Mouse (Mus musculus) heart, embryonic 11.5 days (tissue): Measurements from ENCODE around the gene Guk1. TPM values are rescaled to one million over a fixed set of nuclear protein-coding genes. Genes with fewer than 3 reads are reported as not detected.
A peak's percentile ranks its signal among the peaks of the same experiment; 100 is the strongest.

Experiments
- ATAC-seq: fragments of 200-750 bp; cut with Nextera tagmentation; replicated peaks from 2 replicates; pipeline ENCODE4 v1.8.0; 2017; ENCODE audit warnings: moderate library complexity; ENCODE audit not compliant: insufficient number of reproducible peaks, low FRiP score, low TSS enrichment
- H3K27ac ChIP-seq: fragments of 300-500 bp; sonication (generic); 2 replicates; pipeline ENCODE4 v1.5.1; 2014; ENCODE audit warnings: mild to moderate bottlenecking, low read depth, low read length
- H3K27me3 ChIP-seq: fragments of 300-500 bp; sonication (generic); 2 replicates; pipeline ENCODE4 v1.6.1; 2014; ENCODE audit warnings: mild to moderate bottlenecking, low read length, mixed read lengths; ENCODE audit not compliant: control insufficient read depth, insufficient read depth
- H3K36me3 ChIP-seq: fragments of 300-500 bp; sonication (generic); 2 replicates; pipeline ENCODE4 v1.6.1; 2014; ENCODE audit warnings: mild to moderate bottlenecking, low read length, moderate library complexity, mixed read lengths; ENCODE audit not compliant: control insufficient read depth, insufficient read depth
- H3K4me1 ChIP-seq: fragments of 300-500 bp; sonication (generic); 2 replicates; pipeline ENCODE4 v1.6.1; 2014; ENCODE audit warnings: low read length; ENCODE audit not compliant: control insufficient read depth, insufficient read depth
- H3K4me2 ChIP-seq: fragments of 300-500 bp; sonication (generic); 2 replicates; pipeline ENCODE4 v1.6.1; 2014; ENCODE audit warnings: mild to moderate bottlenecking, moderate library complexity
- H3K4me3 ChIP-seq: fragments of 300-500 bp; sonication (generic); 2 replicates; pipeline ENCODE4 v1.5.1; 2014; ENCODE audit warnings: low read depth, low read length
- H3K9ac ChIP-seq: fragments of 300-500 bp; sonication (generic); 2 replicates; pipeline ENCODE4 v1.6.1; 2014; ENCODE audit warnings: mild to moderate bottlenecking, low read depth, low read length, moderate library complexity
- H3K9me3 ChIP-seq: fragments of 300-500 bp; sonication (generic); replicated peaks from 2 replicates; pipeline ENCODE4 v1.6.1; 2016; ENCODE audit warnings: low read length; ENCODE audit not compliant: control insufficient read depth
- WGBS: fragments of 180-500 bp; shearing (Covaris S2); extraction: QIAGEN DNeasy Blood & Tissue Kit; methylation state at CpG from one replicate; pipeline ENCODE4 v1.1.7; 2014; ENCODE audit not compliant: insufficient replicate concordance; 5-methylcytosine and 5-hydroxymethylcytosine counted together
- polyA plus RNA-seq: library from polyadenylated mRNA; unstranded; fragments of >200 nt; fragmentation: Nextera tagmentation; extraction: Ambion mirVana; gene quantifications from 2 replicates; pipeline ENCODE4 v1.2.1, GENCODE M21; 2014

Gene Guk1
- polyA plus RNA-seq, 1 experiment from 2014 or later = 125 TPM

DNA sequence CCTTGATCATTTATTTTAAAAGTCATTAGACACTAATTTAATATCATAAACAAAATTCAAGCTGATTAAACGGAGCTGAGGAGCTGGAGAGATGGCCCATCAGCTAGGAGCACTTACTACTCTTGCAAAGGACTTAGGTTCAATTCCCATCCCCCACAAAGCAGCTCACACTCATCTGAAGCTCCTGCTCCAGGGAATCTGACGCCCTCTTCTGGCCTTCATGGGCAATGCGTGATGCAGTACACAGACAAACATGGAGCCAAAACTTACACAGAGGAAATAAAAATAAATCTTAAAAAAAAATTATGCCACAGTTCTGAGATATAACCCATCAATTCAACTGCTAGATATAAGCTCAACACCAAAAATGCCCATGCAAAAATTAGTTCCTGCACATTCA, 40.3 kb downstream of the Guk1 start:
- Histone ChIP-seq H3K4me2 (no peak overlapping the region), H3K36me3 (no peaks in the 10 kb centered on the region), H3K27ac (no peak overlapping the region), H3K4me1 (peaks cover 3% of the 10 kb centered on the region), H3K9ac (no peak overlapping the region), H3K4me3 (no peak overlapping the region), H3K9me3 (no peaks in the 10 kb centered on the region), H3K27me3 (no peaks in the 10 kb centered on the region)
- ATAC-seq = no peak
- WGBS = 33% methylated on average over 3 of the region's 3 CpGs

DNA sequence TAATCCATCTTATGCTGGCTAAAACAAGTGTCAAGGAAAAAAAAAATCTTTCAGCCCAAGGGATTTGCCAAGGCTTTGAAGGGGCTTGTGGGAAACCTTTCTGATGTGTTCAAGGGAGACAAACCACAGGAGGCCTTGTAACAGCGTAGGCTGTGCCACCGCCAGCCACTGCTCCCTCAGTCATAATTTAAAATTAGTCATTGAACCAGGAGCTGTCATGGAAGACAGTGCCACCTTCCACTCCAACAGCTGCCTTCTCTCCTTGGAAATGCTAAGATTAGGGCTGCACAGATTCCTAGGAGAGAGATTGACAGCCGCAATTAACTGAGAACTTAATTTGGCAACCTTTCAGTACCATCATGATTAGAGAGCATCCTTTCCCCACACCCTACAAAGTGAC, 42.7 kb downstream of the Guk1 start:
- Histone ChIP-seq H3K9me3 (no peaks in the 10 kb centered on the region), H3K9ac (no peak overlapping the region), H3K4me3 (no peak overlapping the region), H3K27ac (no peak overlapping the region), H3K4me1 (peaks cover 3% of the 10 kb centered on the region), H3K27me3 (no peaks in the 10 kb centered on the region), H3K36me3 (no peaks in the 10 kb centered on the region), H3K4me2 (no peak overlapping the region)
- 72% methylated on average over 3 of the region's 3 CpGs for WGBS
- no peak for ATAC-seq

DNA sequence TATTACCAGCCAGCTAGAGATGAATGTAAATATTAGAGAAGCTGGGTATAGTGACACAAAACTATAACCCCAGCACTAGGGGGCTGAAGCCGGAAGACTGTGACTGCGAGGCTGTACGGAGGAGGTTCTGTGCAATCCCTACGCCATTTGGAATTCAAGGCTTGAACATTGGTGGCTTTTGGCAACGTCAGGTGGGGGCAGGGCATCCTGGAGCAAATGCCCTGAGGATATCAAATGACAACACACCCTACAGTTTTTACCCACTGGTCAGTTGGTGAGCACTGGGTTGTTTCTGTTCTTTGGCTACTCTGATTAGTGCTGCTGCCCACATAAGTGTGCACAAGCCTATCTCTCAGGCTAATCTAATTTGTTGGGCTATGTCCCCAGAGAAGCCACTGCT, 49.0 kb downstream of the Guk1 start:
- Histone ChIP-seq H3K27ac (no peak overlapping the region), H3K4me3 (no peak overlapping the region), H3K36me3 (no peaks in the 10 kb centered on the region), H3K4me2 (no peak overlapping the region), H3K9me3 (no peaks in the 10 kb centered on the region), H3K27me3 (peaks cover 4% of the 10 kb centered on the region; the same call in 1 of the 2 replicates), H3K4me1 (peaks cover 15% of the 10 kb centered on the region), H3K9ac (no peak overlapping the region)
- WGBS = 83% methylated on average over 5 of the region's 5 CpGs
- ATAC-seq = no peak

GRCm38 (mm10) chr11:59141772-59142370, 50.1 kb downstream of the Guk1 start:
- ATAC-seq = 0 out of 2 replicates have a peak, but pooled peaks have one; percentile 24
- no peak overlapping the region for H3K27ac ChIP-seq
- H3K9ac ChIP-seq = no peak overlapping the region; the same call in 1 of the 2 replicates
- no peaks in the 10 kb centered on the region for H3K36me3 ChIP-seq
- peak overlapping the region; percentile 44 for H3K4me2 ChIP-seq
- H3K9me3 ChIP-seq = no peaks in the 10 kb centered on the region
- WGBS = 4% methylated on average over 13 of the region's 14 CpGs
- peaks cover 10% of the 10 kb centered on the region for H3K27me3 ChIP-seq
- H3K4me3 ChIP-seq = peak overlapping the region; percentile 20; the same call in 1 of the 2 replicates
- peaks cover 23% of the 10 kb centered on the region for H3K4me1 ChIP-seq

GRCm38 (mm10) chr11:59138537-59139486, 53.2 kb downstream of the Guk1 start:
- no peaks in the 10 kb centered on the region for H3K9me3 ChIP-seq
- peaks cover 37% of the 10 kb centered on the region for H3K27me3 ChIP-seq
- H3K4me3 ChIP-seq = peak overlapping the region; percentile 37
- peak overlapping the region; percentile 66 for H3K4me2 ChIP-seq
- H3K36me3 ChIP-seq = no peaks in the 10 kb centered on the region
- peak overlapping the region; percentile 90 for H3K27ac ChIP-seq
- peaks cover 34% of the 10 kb centered on the region for H3K4me1 ChIP-seq
- ATAC-seq = 0 out of 2 replicates have a peak, but pooled peaks have one; percentile 36
- 35% methylated on average over 19 of the region's 19 CpGs for WGBS
- H3K9ac ChIP-seq = peak overlapping the region; percentile 84

- Histone ChIP-seq H3K27ac (0 out of 2 replicates have a peak overlapping the region, but pooled peaks have one; percentile 90), H3K4me3 (peak overlapping the region; percentile 37), H3K9me3 (no peaks in the 10 kb centered on the region), H3K36me3 (no peaks in the 10 kb centered on the region; the same call in 1 of the 2 replicates), H3K9ac (peak overlapping the region; percentile 84), H3K27me3 (peaks cover 45% of the 10 kb centered on the region), H3K4me2 (peak overlapping the region; percentile 66), H3K4me1 (peaks cover 34% of the 10 kb centered on the region)
- 50% methylated on average over 12 of the region's 12 CpGs for WGBS
- no peak for ATAC-seq
Observed at GRCm38 (mm10) chr11:59136994-59137706, 54.9 kb downstream of the Guk1 start.

DNA sequence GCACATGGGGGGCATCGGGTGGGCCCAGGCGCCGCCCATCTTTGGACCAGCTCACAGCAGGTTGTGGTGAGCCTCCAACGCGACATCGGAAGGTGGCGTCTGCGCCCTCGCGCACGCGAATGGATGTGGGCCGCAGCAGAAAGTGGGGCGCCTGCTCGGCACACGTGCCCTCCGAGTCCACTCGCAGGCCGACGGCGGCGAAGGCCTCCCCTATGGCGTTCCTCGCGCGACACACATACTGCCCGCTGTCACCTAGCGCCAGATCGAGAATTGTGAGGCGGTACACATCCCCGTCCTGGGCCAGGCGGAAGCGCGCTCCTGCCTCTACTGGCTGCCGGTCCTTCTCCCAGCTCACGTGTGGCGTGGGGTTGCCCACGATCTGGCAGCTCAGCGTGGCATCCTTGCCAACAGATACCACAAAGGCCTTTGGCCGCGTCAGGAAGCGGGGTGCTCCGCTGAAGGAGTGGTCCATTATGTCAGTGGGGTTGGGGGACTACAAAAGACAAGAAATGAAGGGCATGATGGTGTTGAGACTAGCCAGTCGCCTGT, 56.0 kb downstream of the Guk1 start, which contains the start of gene Obscn:
TSS of gene Obscn (minus strand) at position 499 of the 549 bp plus-strand sequence.
- H3K4me2 ChIP-seq = peak within 1 kb of the TSS; percentile 66
- H3K36me3 ChIP-seq = peaks cover 3% of the 10 kb centered on the region
- peaks cover 49% of the 10 kb centered on the region for H3K27me3 ChIP-seq
- no peak for ATAC-seq
- WGBS = 20% methylated on average over 44 of the region's 44 CpGs
- H3K9me3 ChIP-seq = no peaks in the 10 kb centered on the region
- H3K9ac ChIP-seq = peak within 1 kb of the TSS; percentile 84
- peaks cover 34% of the 10 kb centered on the region for H3K4me1 ChIP-seq
- H3K27ac ChIP-seq = no peak within 1 kb of the TSS
- H3K4me3 ChIP-seq = peak within 1 kb of the TSS; percentile 37
